Mouse (Mus musculus) E14TG2a.4 (cell line): ENCODE measurements at regions not wholly inside any gene's neighbourhood (a gene's known extent, or its start where the extent isn't known, plus 50 kb on each side); places are given as distances from the start of the nearest gene placed in this dataset.

Experiments
- H3K27me3 ChIP-seq: 2 replicates; pipeline ENCODE4 v1.6.1; 2014; ENCODE audit warnings: low read length, control low read depth; ENCODE audit not compliant: insufficient read depth
- H3K36me3 ChIP-seq: 2 replicates; pipeline ENCODE4 v1.6.1; 2014; ENCODE audit warnings: low read length, control low read depth; ENCODE audit not compliant: insufficient read depth
- H3K4me1 ChIP-seq: replicated peaks from 2 replicates; pipeline ENCODE4 v1.6.1; 2014; ENCODE audit warnings: low read depth, low read length, control low read depth
- H3K4me3 ChIP-seq: replicated peaks from 2 replicates; pipeline ENCODE4 v1.5.1; 2014; ENCODE audit warnings: mild to moderate bottlenecking, low read length
- H3K9me3 ChIP-seq: 2 replicates; pipeline ENCODE4 v1.6.1; 2014; ENCODE audit warnings: low read length, control low read depth
- CTCF ChIP-seq: conservative IDR thresholded peaks from 2 replicates; pipeline ENCODE4 v1.5.1; 2014; ENCODE audit warnings: low read length
- NANOG ChIP-seq: IDR thresholded peaks from 2 replicates; pipeline ENCODE4 v1.6.1; 2014; ENCODE audit warnings: borderline replicate concordance, low read length, mixed read lengths
- POU5F1 ChIP-seq: IDR thresholded peaks from 2 replicates; pipeline ENCODE4 v1.6.1; 2014; ENCODE audit warnings: low read length, borderline replicate concordance

DNA sequence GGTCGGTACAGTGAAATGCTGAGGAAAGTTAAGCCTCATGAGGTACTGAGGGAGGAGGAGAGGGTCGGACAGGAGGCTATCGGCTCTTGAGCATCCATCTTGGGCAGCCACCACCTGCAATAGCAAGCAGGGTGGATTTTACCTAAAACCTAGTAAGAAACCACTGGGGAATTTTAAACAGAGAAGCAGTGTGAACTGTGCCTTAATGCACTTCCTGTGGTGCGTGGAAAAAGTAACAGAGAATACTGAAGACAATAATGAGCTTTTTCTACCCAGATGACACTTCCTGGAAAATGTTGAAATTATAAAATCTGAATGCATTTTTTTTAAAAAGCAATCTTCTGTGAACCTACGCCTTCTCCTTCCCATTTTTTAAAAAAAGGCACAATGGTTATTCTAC, 67.1 kb upstream of the Sash1 start:
- Histone ChIP-seq H3K36me3 (no peaks in the 10 kb centered on the region), H3K27me3 (no peaks in the 10 kb centered on the region), H3K9me3 (no peaks in the 10 kb centered on the region), H3K4me3 (no peak overlapping the region), H3K4me1 (no peaks in the 10 kb centered on the region)
- TF ChIP-seq CTCF (no peak), NANOG (no peak), POU5F1 (no peak)

GRCm38 (mm10) chr10:8951937-8952336, 66.1 kb upstream of the Sash1 start:
- Histone ChIP-seq H3K36me3 (no peaks in the 10 kb centered on the region), H3K9me3 (no peaks in the 10 kb centered on the region), H3K4me1 (no peaks in the 10 kb centered on the region), H3K4me3 (no peak overlapping the region), H3K27me3 (no peaks in the 10 kb centered on the region)
- TF ChIP-seq POU5F1, result no peak
- TF ChIP-seq NANOG, result no peak

GRCm38 (mm10) chr10:8951236-8951825, 65.5 kb upstream of the Sash1 start:
- Histone ChIP-seq H3K4me3 (no peak overlapping the region), H3K36me3 (no peaks in the 10 kb centered on the region), H3K9me3 (no peaks in the 10 kb centered on the region), H3K27me3 (no peaks in the 10 kb centered on the region), H3K4me1 (no peaks in the 10 kb centered on the region)
- TF ChIP-seq NANOG (no peak), POU5F1 (no peak), CTCF (no peak)

DNA sequence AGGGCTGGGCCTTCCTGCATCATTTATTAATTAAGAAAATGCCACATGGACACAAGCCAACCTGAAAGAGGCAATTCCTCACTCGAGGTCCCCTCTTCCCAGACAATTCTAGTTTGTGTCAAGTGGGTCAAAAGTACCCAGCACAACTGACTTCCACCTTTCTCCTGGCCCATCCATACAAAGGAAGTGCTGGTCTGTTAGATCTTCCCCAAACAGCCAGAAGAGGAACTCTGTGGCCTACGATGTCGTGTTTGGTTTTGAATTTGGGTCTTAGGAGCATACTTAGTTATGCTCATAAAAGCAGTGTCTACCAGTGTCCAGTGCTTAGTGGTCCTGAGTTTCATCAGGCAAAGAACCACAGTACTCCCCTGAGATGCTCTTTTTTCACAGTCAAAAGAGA, 62.4 kb upstream of the Sash1 start:
- Histone ChIP-seq H3K4me3 (no peak overlapping the region), H3K9me3 (no peaks in the 10 kb centered on the region), H3K4me1 (no peaks in the 10 kb centered on the region), H3K36me3 (no peaks in the 10 kb centered on the region), H3K27me3 (no peaks in the 10 kb centered on the region)
- TF ChIP-seq POU5F1 (no peak), CTCF (no peak), NANOG (no peak)

DNA sequence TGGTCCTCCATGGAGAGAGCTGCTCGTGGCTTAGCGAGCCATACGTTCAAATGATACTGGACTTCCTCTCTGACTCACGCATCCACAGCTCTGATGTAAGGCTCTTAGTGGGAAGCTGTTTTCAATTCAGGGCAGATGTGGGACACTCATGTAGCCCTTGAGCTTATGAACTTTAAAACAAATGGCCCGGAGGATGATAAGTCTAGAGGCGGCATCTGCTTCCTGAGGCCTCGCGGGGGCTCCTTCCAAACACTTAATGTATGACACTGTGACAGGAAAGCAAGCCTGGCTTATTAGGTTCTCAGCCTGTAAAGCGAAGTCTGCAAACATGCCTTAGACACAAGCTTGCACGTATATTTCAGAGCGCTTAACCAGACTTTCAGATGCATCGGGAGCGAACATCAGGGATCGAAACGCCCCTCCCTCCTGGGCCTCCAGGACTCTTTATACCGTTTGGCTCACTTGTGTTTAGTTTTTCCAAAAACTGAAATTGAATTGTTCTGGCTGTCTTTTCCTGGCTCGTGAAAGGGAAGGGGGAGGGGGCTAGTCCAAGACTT, 59.4 kb upstream of the Sash1 start:
- Histone ChIP-seq H3K36me3 (no peaks in the 10 kb centered on the region), H3K4me1 (no peaks in the 10 kb centered on the region), H3K9me3 (no peaks in the 10 kb centered on the region), H3K27me3 (no peaks in the 10 kb centered on the region), H3K4me3 (no peak overlapping the region)
- TF ChIP-seq POU5F1 (no peak), CTCF (no peak), NANOG (no peak)

DNA sequence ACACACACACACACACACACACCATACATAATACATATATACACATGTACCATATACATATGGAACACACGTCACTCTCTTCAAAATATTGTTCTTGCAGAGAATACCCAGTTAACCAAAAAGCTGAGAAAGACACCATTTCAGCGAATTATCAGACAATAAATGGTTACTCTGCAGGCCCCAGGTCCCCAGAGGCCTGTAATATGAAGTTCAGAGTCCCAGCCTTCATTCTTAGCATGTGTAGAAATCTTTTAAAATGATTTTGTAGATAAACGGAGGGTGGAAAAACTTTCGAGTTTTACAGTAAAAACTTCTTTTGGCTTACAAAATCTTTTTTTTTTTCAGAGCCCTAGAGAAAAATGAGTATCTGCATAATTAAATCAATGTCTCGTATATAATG, 58.7 kb upstream of the Sash1 start:
- Histone ChIP-seq H3K27me3 (no peaks in the 10 kb centered on the region), H3K4me3 (no peak overlapping the region), H3K9me3 (no peaks in the 10 kb centered on the region), H3K36me3 (no peaks in the 10 kb centered on the region), H3K4me1 (no peaks in the 10 kb centered on the region)
- TF ChIP-seq POU5F1 (no peak), CTCF (no peak), NANOG (no peak)

DNA sequence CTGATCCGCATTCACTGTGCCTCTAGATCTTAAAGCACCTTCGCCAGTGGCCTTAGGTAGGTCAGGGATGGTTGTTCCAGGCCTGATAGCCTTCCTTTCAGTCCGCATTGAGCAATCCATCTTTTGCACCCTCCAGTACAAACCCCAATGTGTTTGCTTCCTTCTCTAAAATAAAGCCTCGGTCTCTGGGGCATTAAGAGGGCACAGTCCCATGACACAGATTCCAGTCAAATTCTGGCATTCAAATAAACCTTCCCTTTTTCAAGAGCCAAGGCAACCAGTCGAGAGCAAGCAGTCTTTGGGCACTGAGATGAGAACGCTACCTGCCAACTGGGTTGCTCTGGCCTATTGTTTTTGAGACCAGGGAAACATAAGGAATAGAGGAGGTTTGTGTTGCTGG, 57.8 kb upstream of the Sash1 start:
- H3K36me3 ChIP-seq, result no peaks in the 10 kb centered on the region
- no peaks in the 10 kb centered on the region for H3K9me3 ChIP-seq
- H3K27me3 ChIP-seq, result no peaks in the 10 kb centered on the region
- no peak overlapping the region for H3K4me3 ChIP-seq
- TF ChIP-seq NANOG (no peak), POU5F1 (no peak), CTCF (no peak)
- no peaks in the 10 kb centered on the region for H3K4me1 ChIP-seq

GRCm38 (mm10) chr10:8942967-8943471, 57.1 kb upstream of the Sash1 start:
- TF ChIP-seq POU5F1 (no peak), NANOG (no peak), CTCF (no peak)
- Histone ChIP-seq H3K9me3 (no peaks in the 10 kb centered on the region), H3K4me3 (no peak overlapping the region), H3K27me3 (no peaks in the 10 kb centered on the region), H3K4me1 (no peaks in the 10 kb centered on the region), H3K36me3 (no peaks in the 10 kb centered on the region)

GRCm38 (mm10) chr10:8936369-8936768, 50.5 kb upstream of the Sash1 start:
- Histone ChIP-seq H3K9me3 (no peaks in the 10 kb centered on the region), H3K4me3 (no peak overlapping the region), H3K4me1 (peaks cover 19% of the 10 kb centered on the region), H3K36me3 (no peaks in the 10 kb centered on the region), H3K27me3 (no peaks in the 10 kb centered on the region)
- TF ChIP-seq POU5F1 (no peak), NANOG (no peak), CTCF (no peak)
